Mouse (Mus musculus) cerebellum, adult 2 months (tissue): Measurements from ENCODE around the gene Ppp1r21.

Source experiments
- CTCF ChIP-seq: fragments of 200-500 bp; IDR thresholded peaks from 2 replicates; pipeline ENCODE4 v1.5.1; 2011; ENCODE audit warnings: low read depth, mild to moderate bottlenecking, control low read depth, low read length, moderate library complexity, borderline replicate concordance; ENCODE audit not compliant: insufficient read depth
- POLR2A ChIP-seq: fragments of 200-500 bp; IDR thresholded peaks from 2 replicates; pipeline ENCODE4 v1.6.1; 2011; ENCODE audit warnings: low read length, control low read depth, borderline replicate concordance; ENCODE audit not compliant: insufficient read depth

DNA sequence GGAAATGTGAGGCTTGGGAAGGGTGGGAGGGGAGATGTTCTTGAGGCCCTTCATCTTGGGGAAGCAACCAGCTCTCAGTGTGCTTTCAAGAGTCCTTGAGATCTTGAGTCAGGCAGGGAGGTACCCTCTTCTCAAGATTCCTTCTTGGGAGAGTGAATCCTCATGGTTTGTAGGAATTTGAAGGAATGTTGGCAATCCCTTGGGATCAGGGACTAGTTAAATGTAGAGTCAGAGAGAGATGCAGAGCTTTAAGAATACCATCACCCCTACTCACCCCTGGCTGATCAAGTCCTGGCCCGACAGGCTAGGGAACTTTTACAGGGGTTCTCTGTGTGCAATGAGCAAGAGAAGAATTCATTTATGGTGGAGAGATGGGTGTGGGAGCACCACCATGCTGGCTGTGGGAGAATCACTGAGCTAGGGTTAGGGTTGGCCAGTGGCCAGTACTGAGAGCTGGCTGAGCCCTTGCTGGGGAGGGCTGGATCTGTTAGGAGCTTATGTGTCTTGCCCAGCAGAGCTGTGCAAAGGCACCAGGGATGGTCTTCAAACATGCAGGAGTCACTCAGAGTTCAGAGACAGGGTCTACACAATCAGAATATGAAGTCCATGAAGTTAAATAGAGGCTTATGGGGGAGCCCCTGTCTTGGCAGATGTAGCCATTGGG, 85.7 kb downstream of the Ppp1r21 start:
- no peak for TF ChIP-seq CTCF
- TF ChIP-seq POLR2A = no peak
